Mouse (Mus musculus) embryo, embryonic 10 days (tissue): ENCODE results near the gene Etv6.
"Not testable (repeated sequence)": the region's sequence is repeated elsewhere in the genome, so short reads cannot be mapped to it uniquely, and the experiment has no call there.

Experiments
- DNase-seq: peaks from one replicate; pipeline ENCODE4 v3.0.0-alpha.2; 2015; ENCODE audit warnings: low spot score

The Etv6 gene

DNA sequence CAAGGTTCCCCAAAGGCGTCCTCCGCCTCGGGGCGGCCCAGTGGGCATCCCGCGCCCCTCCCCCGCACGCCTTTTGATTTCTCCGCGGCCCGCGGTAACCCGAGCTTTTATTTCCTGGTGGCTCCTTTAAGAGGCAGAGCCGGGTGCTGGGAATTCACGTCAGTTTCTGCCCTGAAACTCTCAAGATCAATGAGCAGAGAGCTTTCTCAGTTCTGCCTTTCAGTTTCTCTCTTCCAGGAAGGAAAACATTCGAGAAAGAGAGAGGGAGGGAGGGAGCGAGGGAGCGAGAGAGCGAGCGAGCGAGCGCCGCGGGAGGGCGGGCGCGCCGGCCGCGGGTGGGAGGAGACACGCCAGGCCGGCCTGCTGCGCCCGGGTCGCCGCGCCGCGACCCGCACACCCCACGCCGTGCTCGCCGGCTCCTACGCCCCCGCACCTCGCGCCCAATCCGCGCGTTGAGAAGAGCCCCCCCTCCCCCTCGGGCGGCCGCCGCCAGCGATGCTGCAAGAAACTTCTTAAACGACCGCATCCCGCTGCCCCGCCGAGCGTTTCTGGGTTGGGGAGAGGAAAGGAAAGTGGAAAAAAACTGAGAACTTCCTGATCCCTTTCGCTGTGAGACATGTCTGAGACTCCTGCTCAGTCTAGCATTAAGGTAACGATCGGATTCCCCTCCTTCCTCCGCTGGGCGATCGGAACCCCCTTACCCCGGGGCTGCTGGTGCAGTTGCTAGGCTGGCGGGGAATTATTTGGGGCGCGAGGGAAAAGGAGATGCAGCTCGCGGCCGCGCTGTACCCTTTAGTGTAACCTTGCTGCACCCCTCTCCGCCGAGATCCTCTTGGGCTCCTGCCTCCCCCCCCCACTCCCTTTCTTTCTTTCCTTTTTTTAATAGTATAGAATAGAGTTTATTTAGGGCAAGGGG is at the start of gene Etv6:
Gene Etv6, plus strand, starts transcription at position 211 of the 916 bp plus-strand sequence.
- DNase-seq, result peak; percentile 66

- DNase-seq, result peak; percentile 39
Measured at GRCm38 (mm10) chr6:133986161-133986560, 49.3 kb upstream of the Etv6 start.

DNA sequence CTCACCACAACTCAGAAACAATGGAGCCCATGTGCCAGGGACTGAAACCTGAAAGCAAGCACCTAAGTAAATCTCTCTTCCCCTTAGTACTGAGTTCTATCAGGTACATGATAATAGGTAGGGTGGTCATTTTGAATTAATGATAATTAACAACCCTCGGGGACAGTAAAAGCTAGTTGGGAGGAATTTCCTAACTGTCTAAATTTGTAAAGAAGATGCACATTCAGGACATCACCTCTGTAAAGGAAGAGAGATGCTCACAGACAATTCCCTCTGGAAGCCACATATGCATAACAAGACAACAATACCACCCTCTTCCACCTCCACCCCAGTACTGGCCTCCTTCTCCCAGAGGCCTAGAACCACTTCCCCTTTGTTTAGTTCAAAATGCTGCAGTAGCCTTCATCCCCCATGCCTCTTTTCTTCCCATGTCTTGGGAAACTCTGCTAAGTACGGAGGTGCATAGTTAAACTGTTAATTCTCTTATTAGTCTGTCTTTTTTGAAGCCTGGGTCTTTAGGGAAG is 48.4 kb upstream of the Etv6 start:
- no peak for DNase-seq

GRCm38 (mm10) chr6:133988011-133988410 is 47.5 kb upstream of the Etv6 start:
- DNase-seq, result no peak

GRCm38 (mm10) chr6:133997461-133997860 is 38.0 kb upstream of the Etv6 start:
- no peak for DNase-seq

GRCm38 (mm10) chr6:133997935-133998334 is 37.6 kb upstream of the Etv6 start:
- DNase-seq, result no peak

- not testable (repeated sequence) for DNase-seq
Measured at GRCm38 (mm10) chr6:134014488-134015110, 20.9 kb upstream of the Etv6 start.

DNA sequence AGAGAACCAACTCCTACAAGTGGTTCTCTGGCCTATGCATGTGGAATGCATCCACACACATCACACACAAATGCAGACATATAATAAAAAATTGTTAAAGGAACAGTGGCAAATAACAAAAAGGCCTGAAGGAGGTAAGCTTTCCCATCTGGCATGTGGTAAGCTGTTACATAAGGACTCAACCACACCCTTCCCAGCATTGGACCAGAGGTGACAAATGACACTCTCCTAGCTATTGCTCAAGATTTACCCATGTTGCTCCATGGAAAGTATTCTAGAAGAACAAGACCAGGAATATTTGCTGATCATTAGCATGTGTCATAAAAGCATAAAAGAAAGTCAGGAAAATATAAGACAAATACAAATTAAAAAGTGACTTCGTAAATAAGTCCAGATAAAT is 16.7 kb upstream of the Etv6 start:
- no peak for DNase-seq

DNA sequence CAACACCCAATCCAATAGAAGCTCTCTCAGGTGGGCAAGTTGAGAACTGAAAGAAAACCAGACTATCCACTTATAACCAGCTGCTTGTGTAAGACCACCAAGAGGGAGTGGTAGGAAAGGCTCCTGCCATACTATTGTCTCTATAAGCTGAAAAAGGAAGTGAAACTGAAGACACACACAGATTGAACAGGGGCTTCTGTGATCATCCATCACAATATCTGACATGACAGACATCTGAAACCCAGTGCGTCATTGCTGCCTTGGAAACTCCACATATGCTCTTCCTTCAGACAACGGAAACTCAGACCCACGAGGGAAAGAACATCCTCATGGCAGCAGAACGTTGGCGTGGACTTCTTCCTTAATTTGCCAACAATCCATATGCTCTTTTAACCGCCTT is 14.7 kb upstream of the Etv6 start:
- no peak for DNase-seq

DNA sequence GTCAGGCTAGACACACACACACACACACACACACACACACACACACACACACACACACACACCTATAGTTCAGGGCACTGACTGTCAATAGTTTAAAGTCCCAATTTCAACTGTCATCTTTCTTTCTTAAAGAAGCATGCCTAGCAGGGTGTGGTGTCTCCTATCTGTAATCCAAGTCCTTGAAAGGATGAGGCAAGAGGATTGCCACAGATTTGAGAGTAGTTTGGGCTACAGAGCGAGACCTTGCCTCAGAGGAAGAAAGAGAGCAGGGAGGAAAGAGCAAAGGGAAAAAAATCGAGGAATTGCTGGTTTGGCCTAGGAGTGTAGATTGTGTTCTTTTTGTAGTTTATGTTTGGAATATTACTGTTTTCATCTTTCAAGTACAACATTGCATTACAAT is 9.2 kb upstream of the Etv6 start:
- no peak for DNase-seq

GRCm38 (mm10) chr6:134027022-134027421 is 8.5 kb upstream of the Etv6 start:
- no peak for DNase-seq

- DNase-seq, result no peak
Measured at GRCm38 (mm10) chr6:134032451-134032850, 3.0 kb upstream of the Etv6 start.

GRCm38 (mm10) chr6:134034436-134034835 is 1.1 kb upstream of the Etv6 start:
- no peak for DNase-seq

- DNase-seq, result peak; percentile 92
Measured at GRCm38 (mm10) chr6:134034904-134035489, 503 bp upstream of the Etv6 start.

DNA sequence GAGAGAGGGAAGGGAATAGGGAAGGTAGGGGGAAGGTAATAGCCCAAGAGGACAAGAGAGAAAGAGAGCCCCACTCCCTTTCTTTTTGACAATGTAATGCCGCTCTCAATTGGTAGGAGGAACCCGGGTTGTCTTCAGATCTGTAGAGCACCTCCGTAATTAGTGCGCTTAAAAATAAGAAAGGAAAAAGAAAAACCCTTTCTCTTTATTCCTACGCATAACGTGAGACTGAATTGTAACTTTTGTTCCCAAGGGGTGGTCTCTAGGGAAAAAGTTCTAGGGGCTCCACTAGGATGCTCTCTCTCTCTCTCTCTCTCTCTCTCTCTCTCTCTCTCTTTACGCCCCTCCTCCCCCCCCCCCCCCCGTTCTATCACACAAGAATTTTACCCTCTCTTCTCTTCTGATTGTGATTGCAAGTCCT is 1.0 kb downstream of the Etv6 start:
- DNase-seq, result no peak

- peak; percentile 22 for DNase-seq
Measured at GRCm38 (mm10) chr6:134036951-134037431, 1.5 kb downstream of the Etv6 start.

- peak; percentile 59 for DNase-seq
Measured at GRCm38 (mm10) chr6:134037960-134038359, 2.5 kb downstream of the Etv6 start.

- DNase-seq, result peak; percentile 68
Measured at GRCm38 (mm10) chr6:134038881-134039280, 3.4 kb downstream of the Etv6 start.

DNA sequence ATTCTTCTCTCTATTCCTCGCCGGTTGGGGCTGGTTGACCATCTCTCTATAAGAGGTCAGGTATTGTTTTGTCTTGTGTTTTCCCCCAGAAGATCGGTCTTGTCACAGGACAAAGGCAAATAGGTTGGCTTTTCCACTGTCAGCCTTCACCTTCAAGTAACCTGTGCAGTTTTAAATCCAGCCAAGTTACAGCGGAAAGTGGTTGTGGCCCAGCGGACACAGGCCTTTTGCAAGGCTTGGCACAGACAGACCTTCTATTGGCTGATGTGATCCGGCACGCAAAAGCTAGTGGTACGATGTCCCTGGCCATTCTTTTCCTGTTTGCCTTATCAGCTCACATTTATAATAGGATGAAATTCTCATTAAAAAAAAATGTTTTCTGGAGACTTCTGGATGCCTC is 3.9 kb downstream of the Etv6 start:
- no peak for DNase-seq

DNA sequence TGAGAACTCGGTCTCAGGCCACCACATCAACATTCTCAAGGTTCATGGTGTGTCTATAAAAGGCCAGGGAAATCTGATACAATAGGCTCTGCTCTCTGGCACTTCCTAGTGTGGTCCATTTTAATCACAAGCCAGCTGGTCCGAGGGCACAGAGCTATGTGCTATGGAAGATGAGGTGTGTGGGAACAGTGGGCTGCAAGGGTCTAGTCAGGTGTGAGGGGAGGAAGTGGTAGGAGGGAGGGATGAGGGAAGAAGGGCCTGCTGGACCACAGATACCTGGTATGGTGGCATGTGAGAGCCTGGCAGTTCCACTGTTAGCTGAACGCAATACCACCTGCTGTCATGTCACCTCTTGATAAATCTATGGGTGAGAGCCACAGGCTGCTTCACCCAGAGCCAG is 4.8 kb downstream of the Etv6 start:
- DNase-seq, result no peak

- no peak for DNase-seq
Measured at GRCm38 (mm10) chr6:134041286-134041685, 5.8 kb downstream of the Etv6 start.

DNA sequence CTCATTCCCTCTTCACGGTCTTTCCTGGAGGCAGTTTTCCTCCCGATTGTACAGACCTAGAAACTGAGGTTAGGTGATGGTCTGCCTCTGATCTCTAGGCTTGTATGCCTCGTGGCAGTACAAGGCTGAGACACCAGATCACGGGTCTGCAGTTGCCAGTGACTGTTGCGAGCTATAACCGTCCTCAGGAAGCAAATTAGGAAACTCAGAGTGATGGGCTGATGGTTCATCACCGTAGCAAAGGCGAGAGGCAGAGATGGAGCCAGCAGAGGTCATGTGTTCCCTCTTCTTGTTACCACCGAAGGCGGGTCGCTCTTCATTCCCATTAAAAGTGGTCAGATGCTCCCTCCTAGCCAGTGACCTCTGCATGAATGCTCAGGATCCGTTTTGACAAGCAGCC is 6.4 kb downstream of the Etv6 start:
- peak; percentile 35 for DNase-seq

GRCm38 (mm10) chr6:134043545-134043944 is 8.0 kb downstream of the Etv6 start:
- DNase-seq, result peak; percentile 66
